13 mouse cellular contexts compared by ENCODE assay signal in genomic region chr12:3809520-3810180, GRCm38 (mm10). TPM values are rescaled to one million over a fixed set of nuclear protein-coding genes. Genes with fewer than 3 reads are reported as not detected.
DNase-seq lines count a peak whose midpoint lies in the region; ATAC-seq lines count a peak whose summit lies in the region.
"Had no signal": no experiment of that assay in that cellular context is flagged by ENCODE, and none has a peak within 500 bp of the region (broad histone marks: within the 10 kb centered on the region; RNA-seq: fewer than 3 reads in every experiment).

No protein-coding gene starts in this region.

- H3K27ac ChIP-seq in heart, embryonic 13.5 days (replicated peaks) = peak overlapping the region; percentile 98
- peak overlapping the region; percentile 94; the same call in 1 of the 2 replicates for H3K27ac ChIP-seq in limb, embryonic 12.5 days
- H3K27ac ChIP-seq in limb, embryonic 10.5 days = no peak overlapping the region
- peak overlapping the region; percentile 39 for H3K27ac ChIP-seq in embryonic facial prominence, embryonic 13.5 days
- no peak overlapping the region for H3K27ac ChIP-seq in intestine, embryonic 16.5 days (ENCODE audit: low read length)

- DNase-seq in heart, postnatal 14 days = no peak
- no peak for DNase-seq in limb, embryonic 10.5 days (ENCODE audit: low spot score)
- no peak for DNase-seq in c-Kit-positive CD71-positive TER-119-positive erythroid progenitor cells, embryonic 14.5 days (ENCODE audit: low spot score)
- DNase-seq in spleen, postnatal 14 days (ENCODE audit: low spot score in 2 of 2) = no peak
- DNase-seq: adrenal gland, adult 8-10 months; cerebellum, adult 11 months; thymus, postnatal 4 days had no signal

- peak overlapping the region; percentile 73 for H3K4me2 ChIP-seq in heart, embryonic 13.5 days
- peak overlapping the region; percentile 80 for H3K4me2 ChIP-seq in limb, embryonic 12.5 days
- H3K4me2 ChIP-seq in embryonic facial prominence, embryonic 13.5 days = peak overlapping the region; percentile 86
- peak overlapping the region; percentile 81 for H3K4me2 ChIP-seq in intestine, embryonic 16.5 days (ENCODE audit: low read depth, low read length)

- ATAC-seq in heart, embryonic 13.5 days (ENCODE audit: extremely low read depth, insufficient number of reproducible peaks, low FRiP score, low TSS enrichment) = no peak
- no peak for ATAC-seq in limb, embryonic 12.5 days (ENCODE audit: insufficient number of reproducible peaks, insufficient read depth, low FRiP score, low TSS enrichment, low read depth)
- no peak for ATAC-seq in embryonic facial prominence, embryonic 13.5 days (ENCODE audit: insufficient number of reproducible peaks, insufficient read depth, low FRiP score, low TSS enrichment, low read depth)
- ATAC-seq in intestine, embryonic 16.5 days = no peak
- ATAC-seq: CD4-positive, CD25-positive, alpha-beta regulatory T cell, adult 4 months; lung, postnatal 0 days had no signal

- intact Hi-C loops in heart, postnatal 14 days (cut with DNase I) = loop anchor here (5.0 kb wide), 1 partner anchor 63 kb away; no protein-coding TSS in a partner anchor

- peak overlapping the region; percentile 6; the same call in 1 of the 2 replicates for H3K4me3 ChIP-seq in heart, embryonic 13.5 days
- no peak overlapping the region for H3K4me3 ChIP-seq in limb, embryonic 12.5 days (replicated peaks)
- H3K4me3 ChIP-seq in limb, embryonic 10.5 days = no peak overlapping the region
- H3K4me3 ChIP-seq in embryonic facial prominence, embryonic 13.5 days = 0 out of 2 replicates have a peak overlapping the region, but pooled peaks have one; percentile 14
- no peak overlapping the region for H3K4me3 ChIP-seq in intestine, embryonic 16.5 days (ENCODE audit: low read length)

- H3K36me3 ChIP-seq in heart, embryonic 13.5 days = peaks cover 7% of the 10 kb centered on the region
- H3K36me3 ChIP-seq in limb, embryonic 12.5 days = 0 out of 2 replicates have a peak, but pooled peaks cover 3% of the 10 kb centered on the region
- no peaks in the 10 kb centered on the region; the same call in 1 of the 2 replicates for H3K36me3 ChIP-seq in limb, embryonic 10.5 days
- peaks cover 5% of the 10 kb centered on the region; the same call in 1 of the 2 replicates for H3K36me3 ChIP-seq in embryonic facial prominence, embryonic 13.5 days
- 0 out of 2 replicates have a peak, but pooled peaks cover 2% of the 10 kb centered on the region for H3K36me3 ChIP-seq in intestine, embryonic 16.5 days (ENCODE audit: control insufficient read depth, insufficient read depth, low read length)

- 53% methylated on average over 7 of the region's 7 CpGs for WGBS in heart, embryonic 13.5 days
- 80% methylated on average over 7 of the region's 7 CpGs for WGBS in limb, embryonic 12.5 days
- WGBS in limb, embryonic 10.5 days = 68% methylated on average over 7 of the region's 7 CpGs
- 65% methylated on average over 7 of the region's 7 CpGs for WGBS in embryonic facial prominence, embryonic 13.5 days
- WGBS in intestine, embryonic 16.5 days = 59% methylated on average over 7 of the region's 7 CpGs

- H3K27me3 ChIP-seq in heart, embryonic 13.5 days (replicated peaks) = no peaks in the 10 kb centered on the region
- H3K27me3 ChIP-seq in limb, embryonic 12.5 days = peaks cover 11% of the 10 kb centered on the region; the same call in 1 of the 2 replicates
- peaks cover 45% of the 10 kb centered on the region for H3K27me3 ChIP-seq in limb, embryonic 10.5 days (ENCODE audit: low read depth, poor library complexity, severe bottlenecking)
- 0 out of 2 replicates have a peak, but pooled peaks cover 1% of the 10 kb centered on the region for H3K27me3 ChIP-seq in embryonic facial prominence, embryonic 13.5 days
- no peaks in the 10 kb centered on the region for H3K27me3 ChIP-seq in intestine, embryonic 16.5 days (replicated peaks; ENCODE audit: control insufficient read depth, insufficient read depth, low read length)

- H3K4me1 ChIP-seq in heart, embryonic 13.5 days = peaks cover 68% of the 10 kb centered on the region
- peaks cover 53% of the 10 kb centered on the region for H3K4me1 ChIP-seq in limb, embryonic 12.5 days (replicated peaks)
- peaks cover 61% of the 10 kb centered on the region for H3K4me1 ChIP-seq in limb, embryonic 10.5 days
- H3K4me1 ChIP-seq in embryonic facial prominence, embryonic 13.5 days = peaks cover 46% of the 10 kb centered on the region
- H3K4me1 ChIP-seq in intestine, embryonic 16.5 days (ENCODE audit: control insufficient read depth, insufficient read depth, low read length) = peaks cover 48% of the 10 kb centered on the region

- H3K9me3 ChIP-seq in heart, embryonic 13.5 days = no peaks in the 10 kb centered on the region
- no peaks in the 10 kb centered on the region for H3K9me3 ChIP-seq in limb, embryonic 12.5 days
- no peaks in the 10 kb centered on the region for H3K9me3 ChIP-seq in limb, embryonic 10.5 days (replicated peaks)
- no peaks in the 10 kb centered on the region for H3K9me3 ChIP-seq in embryonic facial prominence, embryonic 13.5 days
- H3K9me3 ChIP-seq in intestine, embryonic 16.5 days (ENCODE audit: control insufficient read depth, low read length) = no peaks in the 10 kb centered on the region

- peak overlapping the region; percentile 58 for H3K9ac ChIP-seq in heart, embryonic 13.5 days
- H3K9ac ChIP-seq in limb, embryonic 12.5 days (replicated peaks) = no peak overlapping the region
- peak overlapping the region; percentile 36; the same call in 1 of the 2 replicates for H3K9ac ChIP-seq in embryonic facial prominence, embryonic 13.5 days
- H3K9ac ChIP-seq in intestine, embryonic 16.5 days (ENCODE audit: low read depth, low read length) = peak overlapping the region; percentile 43; the same call in 1 of the 2 replicates

RNA-seq across cellular contexts. Expression of gene Dnmt3a, which starts 3.8 kb away (rescaled TPM):
- 94.2 and 108 TPM in 2 replicates for polyA plus RNA-seq in heart, embryonic 13.5 days (2015; fragmentation: Nextera tagmentation; extraction: Ambion mirVana)
- 100 to 1,000 TPM; 118 to 122 TPM for total RNA-seq in heart, postnatal 14 days (2021)
- 260 and 282 TPM in 2 replicates for polyA plus RNA-seq in limb, embryonic 12.5 days (2016; fragmentation: Nextera tagmentation; extraction: Ambion mirVana)
- polyA plus RNA-seq in limb, embryonic 10.5 days (2016; fragmentation: Nextera tagmentation; extraction: Ambion mirVana) = 221 and 298 TPM in 2 replicates
- polyA plus RNA-seq in embryonic facial prominence, embryonic 13.5 days (2015; fragmentation: Nextera tagmentation; extraction: Ambion mirVana) = 168 and 180 TPM in 2 replicates
- 52.8 and 53.8 TPM in 2 replicates for polyA plus RNA-seq in intestine, embryonic 16.5 days (2015; fragmentation: Nextera tagmentation; extraction: Ambion mirVana)

Comparison
In these comparisons a context has a peak if more than half of its experiments do, and no peak if none do; other contexts are left out.
1. H3K27ac ChIP-seq: peak in heart, embryonic 13.5 days (single experiment), limb, embryonic 12.5 days (single experiment) and embryonic facial prominence, embryonic 13.5 days (single experiment); none in limb, embryonic 10.5 days (single experiment) and intestine, embryonic 16.5 days (single experiment).
2. H3K4me3 ChIP-seq: peak in heart, embryonic 13.5 days (single experiment) and embryonic facial prominence, embryonic 13.5 days (single experiment); none in limb, embryonic 12.5 days (single experiment), limb, embryonic 10.5 days (single experiment) and intestine, embryonic 16.5 days (single experiment).
3. Peak in every context shown above with its lines, with median percentiles within 50 percentile points of each other: H3K4me2 ChIP-seq.